Mouse (Mus musculus) heart, adult 8-10 months (tissue): ENCODE measurements around the gene Gm35549. TPM values are rescaled to one million over a fixed set of nuclear protein-coding genes. Genes with fewer than 3 reads are reported as not detected.
"Not testable (repeated sequence)": the region's sequence is repeated elsewhere in the genome, so short reads cannot be mapped to it uniquely, and the experiment has no call there.

ENCODE experiments used
- DNase-seq: peaks from one replicate; pipeline ENCODE4 v3.0.0; 2022; ENCODE audit warnings: low spot score
- total RNA-seq, 4 experiments: library from RNA; stranded (reverse); gene quantifications; 2 replicates each; pipeline ENCODE4 v1.2.4; 2022

The Gm35549 gene
- total RNA-seq = not detected

- no peak for DNase-seq
These were observed at the start of gene Gm35549 for GRCm38 (mm10) chr9:122843760-122844159. Gene Gm35549 (minus strand): TSS chr9:122844035.

- DNase-seq = peak; percentile 49
These were observed 42.7 kb upstream of the Gm35549 start for GRCm38 (mm10) chr9:122886372-122887179.

GRCm38 (mm10) chr9:122885385-122885784 is 41.5 kb upstream of the Gm35549 start, which contains the start of gene Zkscan7:
Gene Zkscan7 (plus strand): TSS chr9:122885685.
- DNase-seq = no peak

- DNase-seq = no peak
These were observed 31.3 kb upstream of the Gm35549 start for GRCm38 (mm10) chr9:122875145-122875544.

GRCm38 (mm10) chr9:122874653-122875052 is 30.8 kb upstream of the Gm35549 start:
- DNase-seq = no peak

- DNase-seq = no peak
These were observed 28.8 kb upstream of the Gm35549 start for GRCm38 (mm10) chr9:122872595-122872994.

- no peak for DNase-seq
These were observed 22.4 kb upstream of the Gm35549 start for GRCm38 (mm10) chr9:122866192-122866591.

- peak; percentile 81 for DNase-seq
These were observed 21.9 kb upstream of the Gm35549 start, which contains the start of gene Zfp445 for GRCm38 (mm10) chr9:122865697-122866166. Gene Zfp445 (minus strand): TSS chr9:122866006.

- no peak for DNase-seq
These were observed 21.0 kb upstream of the Gm35549 start for GRCm38 (mm10) chr9:122864848-122865247.

GRCm38 (mm10) chr9:122863731-122864130 is 19.9 kb upstream of the Gm35549 start:
- no peak for DNase-seq

- DNase-seq = no peak
These were observed 16.9 kb upstream of the Gm35549 start for GRCm38 (mm10) chr9:122860752-122861151.

GRCm38 (mm10) chr9:122856716-122857115 is 12.9 kb upstream of the Gm35549 start:
- no peak for DNase-seq

- DNase-seq = no peak
These were observed 11.8 kb upstream of the Gm35549 start for GRCm38 (mm10) chr9:122855617-122856016.

- not testable (repeated sequence) for DNase-seq
These were observed 11.3 kb upstream of the Gm35549 start for GRCm38 (mm10) chr9:122855141-122855540.

- DNase-seq = no peak
These were observed 10.7 kb upstream of the Gm35549 start for GRCm38 (mm10) chr9:122854526-122854925.

- not testable (repeated sequence) for DNase-seq
These were observed 4.0 kb upstream of the Gm35549 start for GRCm38 (mm10) chr9:122847811-122848311.

- DNase-seq = peak; percentile 79
These were observed 2.3 kb upstream of the Gm35549 start for GRCm38 (mm10) chr9:122846156-122846555.

- DNase-seq = no peak
These were observed 1.8 kb upstream of the Gm35549 start for GRCm38 (mm10) chr9:122845621-122846020.

- no peak for DNase-seq
These were observed 6.2 kb downstream of the Gm35549 start for GRCm38 (mm10) chr9:122837680-122838079.

- DNase-seq = no peak
These were observed 6.6 kb downstream of the Gm35549 start for GRCm38 (mm10) chr9:122837216-122837615.

- DNase-seq = no peak
These were observed 7.0 kb downstream of the Gm35549 start for GRCm38 (mm10) chr9:122836790-122837189.

- no peak for DNase-seq
These were observed 7.7 kb downstream of the Gm35549 start for GRCm38 (mm10) chr9:122836126-122836525.

GRCm38 (mm10) chr9:122829826-122830380 is 13.9 kb downstream of the Gm35549 start:
- DNase-seq = no peak
